Mouse (Mus musculus) ES-Bruce4 (cell line): Measurements from ENCODE around the gene Srrm3.

Experiments
- CTCF ChIP-seq: IDR thresholded peaks from one replicate; pipeline ENCODE4 v1.8.1; 2011; ENCODE audit warnings: low read depth, low read length
- EP300 ChIP-seq: IDR thresholded peaks from 2 replicates; pipeline ENCODE4 v1.6.1; 2011; ENCODE audit warnings: low read depth, low read length; ENCODE audit not compliant: insufficient read depth

DNA sequence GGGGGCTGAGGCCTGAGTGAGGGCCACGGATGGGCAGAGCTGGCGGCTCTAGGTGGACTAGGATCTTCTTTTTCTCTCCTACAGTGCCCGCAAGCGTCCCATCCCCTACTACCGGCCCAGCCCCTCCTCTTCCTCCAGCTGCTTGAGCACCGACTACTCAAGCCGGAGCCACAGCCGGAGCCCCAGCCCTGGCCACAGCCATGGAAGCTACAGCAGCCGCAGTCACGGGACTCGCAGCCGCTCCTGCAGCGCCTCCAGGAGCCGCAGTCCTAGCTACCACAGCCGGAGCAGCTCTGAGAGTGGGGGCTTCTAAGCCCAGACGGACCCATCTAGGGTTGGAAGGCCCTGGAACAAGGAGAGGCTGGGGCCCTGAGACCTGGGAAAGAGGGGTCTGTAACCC lies 66.3 kb downstream of the Srrm3 start:
- TF ChIP-seq EP300 (no peak), CTCF (no peak)
